Mouse (Mus musculus) G1E (cell line): ENCODE data around the gene Cdh13. TPM values are rescaled to one million over a fixed set of nuclear protein-coding genes. Genes with fewer than 3 reads are reported as not detected.

ENCODE experiments used
- ATAC-seq: 2 replicates; pipeline ENCODE4 v1.8.0; 2016; ENCODE audit warnings: mild to moderate bottlenecking; ENCODE audit not compliant: insufficient number of reproducible peaks, poor library complexity, low FRiP score, severe bottlenecking; ENCODE audit errors: extremely low read depth
- DNase-seq: peaks from one replicate; pipeline ENCODE4 v3.0.0; 2012; ENCODE audit warnings: low spot score
- H3K27me3 ChIP-seq: 2 replicates; pipeline ENCODE4 v1.6.1; 2012; ENCODE audit warnings: mild to moderate bottlenecking, low read length, inconsistent platforms; ENCODE audit not compliant: insufficient read depth
- H3K36me3 ChIP-seq: replicated peaks from 2 replicates; pipeline ENCODE3; 2012; ENCODE audit warnings: mild to moderate bottlenecking, inconsistent platforms
- H3K4me1 ChIP-seq: 2 replicates; pipeline ENCODE4 v1.6.1; 2012; ENCODE audit warnings: low read depth, low read length, inconsistent platforms, mixed read lengths; ENCODE audit not compliant: insufficient read depth
- H3K4me3 ChIP-seq: 2 replicates; pipeline ENCODE4 v1.5.1; 2012; ENCODE audit warnings: low read depth, mild to moderate bottlenecking, inconsistent platforms, low read length, moderate library complexity, mixed read lengths
- H3K9me3 ChIP-seq: replicated peaks from 2 replicates; pipeline ENCODE4 v1.6.1; 2012; ENCODE audit warnings: inconsistent platforms
- CTCF ChIP-seq: IDR thresholded peaks from 2 replicates; pipeline ENCODE4 v1.5.1; 2012; ENCODE audit warnings: low read depth, low read length, inconsistent platforms, mixed read lengths
- GATA1 ChIP-seq: IDR thresholded peaks from 2 replicates; pipeline ENCODE4 v1.6.1; 2012; ENCODE audit warnings: borderline replicate concordance, low read length, inconsistent platforms, mixed read lengths
- GATA2 ChIP-seq: IDR thresholded peaks from 2 replicates; pipeline ENCODE4 v1.6.1; 2012; ENCODE audit warnings: low read depth, low read length, inconsistent platforms, borderline replicate concordance
- POLR2AphosphoS5 ChIP-seq: IDR thresholded peaks from 2 replicates; pipeline ENCODE4 v1.6.1; 2012; ENCODE audit warnings: low read depth, low read length, inconsistent platforms; ENCODE audit not compliant: insufficient replicate concordance
- TAL1 ChIP-seq: conservative IDR thresholded peaks from 2 replicates; pipeline ENCODE4 v1.6.1; 2012; ENCODE audit warnings: low read depth, low read length, inconsistent platforms, mixed read lengths
- polyA plus RNA-seq: library from polyadenylated mRNA; stranded (reverse); fragments of >175 nt; gene quantifications from 2 replicates; pipeline ENCODE4 v1.2.3, GENCODE M21; 2012
- total RNA-seq, 2 experiments: library from RNA; stranded (forward) in 1 of 2; stranded (reverse) in 1 of 2; fragments of 200-1000 nt in 1 of 2; fragments of >200 nt in 1 of 2; fragmentation: Nextera tagmentation in 1 of 2; gene quantifications; 2 replicates each; pipeline ENCODE4 v1.2.3; 2014 to 2017

Cdh13 gene
- total and polyA plus RNA-seq, 3 experiments, result 0.22 TPM; not detected in 2

DNA sequence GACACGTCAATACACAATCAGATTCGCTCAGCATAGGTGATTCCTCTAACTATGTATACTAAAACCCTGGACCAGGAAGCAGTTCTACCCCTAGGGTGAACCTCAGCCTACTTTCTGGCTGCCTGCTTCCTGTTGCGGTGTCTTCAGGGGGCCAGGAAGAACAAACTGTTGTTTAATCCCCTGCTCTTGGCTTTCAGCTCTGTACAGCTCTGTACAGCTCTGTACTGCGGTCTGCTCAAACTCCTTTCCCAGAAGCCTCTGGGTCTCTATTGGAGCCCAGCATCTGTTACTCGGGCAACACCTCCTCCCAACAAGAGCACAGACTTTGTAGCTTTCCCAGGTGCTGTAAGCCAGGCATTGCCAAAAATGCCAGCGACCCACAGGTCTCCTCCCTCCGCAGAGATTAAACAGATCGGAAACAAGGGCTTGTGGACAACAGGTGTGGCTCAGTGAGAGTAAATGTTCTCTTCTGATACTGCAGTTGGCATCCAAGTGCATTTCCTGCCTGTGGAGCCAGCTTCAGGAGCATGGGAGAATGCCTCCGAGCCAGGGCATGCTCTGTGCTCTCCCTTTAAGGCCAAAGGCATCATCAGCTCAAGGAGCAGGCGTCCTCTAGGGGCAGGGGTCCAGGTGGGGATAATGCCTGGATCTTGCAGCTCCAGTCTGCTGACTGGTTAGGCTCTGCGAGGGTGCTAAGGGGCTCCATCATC lies 148.4 kb downstream of the Cdh13 start:
- Histone ChIP-seq H3K4me1 (no peaks in the 10 kb centered on the region), H3K4me3 (no peak overlapping the region), H3K36me3 (no peaks in the 10 kb centered on the region), H3K9me3 (peaks cover 72% of the 10 kb centered on the region), H3K27me3 (no peaks in the 10 kb centered on the region)
- DNase-seq (no peak), ATAC-seq (no peak)
- TF ChIP-seq CTCF (no peak), TAL1 (no peak), GATA1 (no peak), POLR2AphosphoS5 (no peak), GATA2 (no peak)

DNA sequence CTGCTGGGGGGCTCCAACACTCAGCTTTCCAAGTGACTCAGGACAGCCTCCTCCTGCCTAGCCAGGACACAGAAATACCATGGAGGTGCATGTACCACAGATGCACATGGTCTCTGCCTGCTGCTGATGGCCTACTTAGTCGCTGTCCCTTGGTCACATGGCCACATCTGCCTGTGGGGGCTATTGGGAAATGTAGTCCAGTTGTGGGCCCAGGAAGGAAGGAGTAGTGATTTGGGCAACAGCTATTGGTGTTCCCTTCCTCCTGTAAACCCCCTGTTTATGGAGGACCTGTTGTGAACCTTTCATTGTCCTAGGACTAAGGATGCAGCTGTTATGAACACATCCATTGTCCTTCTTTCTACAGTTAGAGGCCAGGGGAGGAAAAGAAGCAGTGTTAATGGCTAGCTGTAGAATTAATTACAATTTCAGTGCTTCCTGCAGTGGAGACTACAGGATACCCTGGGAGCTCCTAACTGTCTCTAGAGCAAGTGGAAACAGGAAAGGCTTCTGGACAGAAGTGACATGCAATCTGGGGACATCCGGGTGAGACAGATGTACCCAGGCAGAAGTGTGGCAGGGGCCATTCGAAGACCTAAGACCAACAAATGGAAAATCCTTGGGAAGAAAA lies 150.1 kb downstream of the Cdh13 start:
- ATAC-seq, result no peak
- no peak for TF ChIP-seq GATA1
- TF ChIP-seq GATA2, result no peak
- no peak for TF ChIP-seq TAL1
- no peak for TF ChIP-seq POLR2AphosphoS5
- no peak for TF ChIP-seq CTCF
- Histone ChIP-seq H3K4me1 (no peaks in the 10 kb centered on the region), H3K27me3 (no peaks in the 10 kb centered on the region), H3K36me3 (no peaks in the 10 kb centered on the region), H3K4me3 (no peak overlapping the region), H3K9me3 (peaks cover 70% of the 10 kb centered on the region)
- DNase-seq, result no peak

DNA sequence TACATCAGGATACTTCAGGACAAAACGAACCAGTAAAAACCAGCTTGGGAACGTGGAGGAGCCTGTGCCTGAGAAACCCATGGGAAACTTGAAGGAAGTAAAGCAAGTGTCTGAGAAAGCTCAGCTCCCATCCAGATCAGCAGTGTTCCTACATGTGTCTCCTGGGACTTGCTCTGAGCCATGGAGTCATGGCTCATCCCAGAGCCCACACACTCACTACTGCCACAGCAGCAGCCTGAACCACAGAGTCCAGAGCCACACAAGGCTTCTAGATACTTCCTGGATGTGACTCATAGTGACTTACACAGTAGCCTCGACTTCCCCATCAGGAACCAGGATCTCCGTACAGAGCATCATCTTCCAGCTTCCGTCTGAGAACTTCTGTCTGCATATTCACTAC lies 153.2 kb downstream of the Cdh13 start:
- TF ChIP-seq GATA1 (no peak), POLR2AphosphoS5 (no peak), CTCF (no peak), GATA2 (no peak), TAL1 (no peak)
- ATAC-seq (no peak), DNase-seq (no peak)
- H3K4me1 ChIP-seq, result no peaks in the 10 kb centered on the region
- peaks cover 71% of the 10 kb centered on the region for H3K9me3 ChIP-seq
- H3K4me3 ChIP-seq, result no peak overlapping the region
- no peaks in the 10 kb centered on the region for H3K36me3 ChIP-seq
- H3K27me3 ChIP-seq, result no peaks in the 10 kb centered on the region

DNA sequence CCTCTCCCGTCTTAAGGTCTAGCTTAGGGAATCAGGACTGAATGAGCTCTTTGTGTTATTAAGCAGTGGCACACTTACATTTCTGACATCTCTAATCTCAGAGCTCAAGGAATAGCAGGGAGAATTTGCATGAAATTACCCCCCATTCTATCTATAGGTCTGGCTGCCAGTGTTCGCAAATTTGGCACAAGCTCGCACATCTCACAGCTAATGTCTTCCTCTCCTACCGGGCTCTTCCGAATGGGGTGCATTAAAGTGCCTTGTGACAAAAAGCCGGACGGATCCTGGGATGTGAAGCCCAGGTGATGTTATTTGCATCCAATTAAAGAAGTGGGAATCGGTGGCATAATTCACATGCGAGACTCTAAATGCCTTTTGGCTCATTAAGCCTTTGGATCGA lies 153.6 kb downstream of the Cdh13 start:
- no peak overlapping the region for H3K4me3 ChIP-seq
- no peaks in the 10 kb centered on the region for H3K36me3 ChIP-seq
- ATAC-seq (no peak), DNase-seq (no peak)
- TF ChIP-seq TAL1, result no peak
- TF ChIP-seq CTCF, result no peak
- TF ChIP-seq GATA1, result no peak
- no peak for TF ChIP-seq GATA2
- TF ChIP-seq POLR2AphosphoS5, result no peak
- no peaks in the 10 kb centered on the region for H3K4me1 ChIP-seq
- H3K27me3 ChIP-seq, result no peaks in the 10 kb centered on the region
- H3K9me3 ChIP-seq, result peaks cover 69% of the 10 kb centered on the region

DNA sequence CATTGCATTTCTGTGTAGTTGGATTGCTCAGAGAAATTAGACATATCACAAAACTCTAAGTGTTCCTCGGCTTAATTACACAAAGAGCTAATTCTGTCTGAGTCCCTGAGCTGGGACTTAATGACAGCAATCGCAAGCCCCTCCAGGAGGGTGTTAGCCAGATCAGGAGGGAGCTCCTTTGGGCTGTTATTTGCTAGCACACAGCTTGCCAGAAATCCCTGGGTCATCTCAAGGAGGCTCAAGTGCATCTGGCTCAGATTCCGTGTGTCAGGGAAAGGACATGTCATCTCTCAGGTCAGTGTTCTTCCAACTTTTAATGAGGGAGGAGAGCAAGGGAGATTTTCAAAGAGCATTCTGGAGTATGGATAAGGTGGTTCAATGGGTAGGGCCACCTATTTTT lies 154.3 kb downstream of the Cdh13 start:
- H3K9me3 ChIP-seq, result peaks cover 72% of the 10 kb centered on the region
- TF ChIP-seq TAL1, result no peak
- no peak for TF ChIP-seq GATA1
- TF ChIP-seq GATA2, result no peak
- no peak for TF ChIP-seq POLR2AphosphoS5
- no peak for TF ChIP-seq CTCF

DNA sequence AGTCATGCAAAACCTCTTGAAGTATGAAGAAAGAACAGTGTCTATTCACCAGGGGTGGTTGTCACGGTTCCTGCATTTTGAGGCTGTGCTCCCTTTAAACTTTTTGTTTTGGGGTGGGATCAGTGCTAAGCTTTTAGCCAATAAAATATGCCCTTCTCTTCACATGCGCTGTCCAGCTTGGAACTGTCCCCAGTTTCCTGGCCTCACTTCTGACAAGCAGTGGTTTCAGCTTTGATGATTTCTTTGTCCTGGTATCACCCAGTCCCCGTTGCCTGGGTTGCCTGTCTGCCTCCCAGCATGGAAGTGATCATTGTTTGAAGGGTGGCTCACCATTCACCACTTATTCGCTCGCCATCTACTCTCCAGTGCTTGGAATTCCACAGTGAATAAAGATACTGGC lies 156.3 kb downstream of the Cdh13 start:
- ATAC-seq (no peak), DNase-seq (no peak)
- H3K4me1 ChIP-seq, result no peaks in the 10 kb centered on the region
- H3K4me3 ChIP-seq, result no peak overlapping the region
- TF ChIP-seq GATA2 (no peak), GATA1 (no peak), TAL1 (no peak), CTCF (no peak), POLR2AphosphoS5 (no peak)
- peaks cover 72% of the 10 kb centered on the region for H3K9me3 ChIP-seq
- H3K27me3 ChIP-seq, result no peaks in the 10 kb centered on the region
- H3K36me3 ChIP-seq, result no peaks in the 10 kb centered on the region

More for the DNA sequence above, 154.3 kb downstream of the Cdh13 start:
- Histone ChIP-seq H3K4me1 (no peaks in the 10 kb centered on the region), H3K36me3 (no peaks in the 10 kb centered on the region), H3K4me3 (no peak overlapping the region), H3K27me3 (no peaks in the 10 kb centered on the region)
- no peak for DNase-seq
- no peak for ATAC-seq
